Mouse (Mus musculus) liver, embryonic 14.5 days (tissue): ENCODE measurements around the gene Bace2.

Source experiments
- CTCF ChIP-seq: IDR thresholded peaks from 2 replicates; pipeline ENCODE4 v1.5.1; 2016; ENCODE audit warnings: antibody characterized with exemption, low read depth, control low read depth
- EP300 ChIP-seq: IDR thresholded peaks from 2 replicates; pipeline ENCODE4 v1.6.1; 2016; ENCODE audit warnings: antibody characterized with exemption, low read depth

- TF ChIP-seq CTCF (peak; percentile 71), EP300 (no peak)
Observed at GRCm38 (mm10) chr16:97417896-97418542, 61.5 kb downstream of the Bace2 start.
